Mouse (Mus musculus) neural tube, embryonic 12.5 days (tissue): ENCODE measurements around the gene Axin2. TPM values are rescaled to one million over a fixed set of nuclear protein-coding genes. Genes with fewer than 3 reads are reported as not detected.

Experiments
- ATAC-seq: fragments of 200-750 bp; cut with Nextera tagmentation; 2 replicates; pipeline ENCODE4 v1.8.0; 2017; ENCODE audit warnings: low read depth, mild to moderate bottlenecking, moderate TSS enrichment, moderate library complexity; ENCODE audit not compliant: low FRiP score
- H3K27ac ChIP-seq: fragments of 300-500 bp; sonication (generic); 2 replicates; pipeline ENCODE4 v1.5.1; 2016
- H3K27me3 ChIP-seq: fragments of 300-500 bp; sonication (generic); replicated peaks from 2 replicates; pipeline ENCODE4 v1.6.1; 2016; ENCODE audit warnings: mild to moderate bottlenecking
- H3K36me3 ChIP-seq: fragments of 300-500 bp; sonication (generic); 2 replicates; pipeline ENCODE4 v1.6.1; 2016; ENCODE audit warnings: mild to moderate bottlenecking
- H3K4me1 ChIP-seq: fragments of 300-500 bp; sonication (generic); 2 replicates; pipeline ENCODE4 v1.6.1; 2016
- H3K4me2 ChIP-seq: fragments of 300-500 bp; sonication (generic); replicated peaks from 2 replicates; pipeline ENCODE4 v1.6.1; 2016; ENCODE audit warnings: mild to moderate bottlenecking
- H3K4me3 ChIP-seq: fragments of 300-500 bp; sonication (generic); 2 replicates; pipeline ENCODE4 v1.5.1; 2016
- H3K9ac ChIP-seq: fragments of 300-500 bp; sonication (generic); 2 replicates; pipeline ENCODE4 v1.6.1; 2016; ENCODE audit warnings: mild to moderate bottlenecking
- H3K9me3 ChIP-seq: fragments of 300-500 bp; sonication (generic); 2 replicates; pipeline ENCODE4 v1.6.1; 2016; ENCODE audit warnings: mild to moderate bottlenecking
- WGBS: fragments of 180-500 bp; shearing (Covaris S2); methylation state at CpG from one replicate; pipeline ENCODE4 v1.1.7; 2016; 5-methylcytosine and 5-hydroxymethylcytosine counted together
- polyA plus RNA-seq: library from polyadenylated mRNA; unstranded; fragments of >200 nt; fragmentation: Nextera tagmentation; extraction: Ambion mirVana; gene quantifications from 2 replicates; pipeline ENCODE4 v1.2.1, GENCODE M21; 2016

The Axin2 gene
- polyA plus RNA-seq, 1 experiment from 2014 or later: 15.4 TPM

DNA sequence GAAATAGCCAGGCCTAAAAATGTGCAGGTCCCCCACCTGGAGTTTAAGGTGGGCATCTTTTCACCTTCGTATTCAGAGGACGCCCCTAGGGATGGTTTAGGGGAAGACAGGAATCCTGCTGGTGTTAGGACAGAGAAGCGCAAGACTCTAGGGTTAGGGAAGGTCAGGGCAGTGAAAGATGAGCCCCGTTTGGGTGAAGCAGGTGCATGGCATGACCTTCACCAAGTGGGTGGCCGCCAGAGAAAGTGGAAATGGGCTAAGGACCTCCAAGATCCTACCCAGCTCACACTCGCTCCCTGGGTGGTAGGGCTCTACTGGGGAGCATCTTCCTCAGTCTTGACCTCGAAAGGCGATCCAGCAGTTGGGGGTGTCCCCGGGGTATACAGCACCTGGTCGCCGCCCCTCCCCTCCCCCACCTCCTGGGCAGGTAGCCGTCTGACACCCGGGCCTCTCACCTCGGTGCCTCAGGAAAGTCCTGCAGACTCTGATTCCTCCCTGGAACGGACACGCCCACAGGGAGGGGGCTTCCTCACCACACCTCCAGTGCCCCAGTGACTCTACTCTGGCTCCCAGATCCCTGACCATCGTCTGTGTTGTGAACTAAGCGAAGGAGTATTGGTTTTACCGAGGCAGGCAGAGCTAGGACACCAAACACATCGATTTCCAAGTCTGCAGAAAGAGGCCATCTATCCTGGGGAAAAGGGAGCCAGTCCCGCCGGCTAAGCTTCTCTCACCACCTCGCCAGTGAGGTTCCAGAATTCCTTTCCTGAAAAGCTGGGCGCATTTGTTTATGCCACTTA lies 10.6 kb upstream of the Axin2 start:
- no peaks in the 10 kb centered on the region for H3K9me3 ChIP-seq
- H3K27ac ChIP-seq: no peak overlapping the region
- H3K4me3 ChIP-seq: peak overlapping the region; percentile 7; the same call in 1 of the 2 replicates
- no peak for ATAC-seq
- H3K4me1 ChIP-seq: peaks cover 15% of the 10 kb centered on the region; the same call in 1 of the 2 replicates
- 11% methylated on average over 24 of the region's 24 CpGs for WGBS
- peak overlapping the region; percentile 48 for H3K4me2 ChIP-seq
- peaks cover 6% of the 10 kb centered on the region; the same call in 1 of the 2 replicates for H3K27me3 ChIP-seq
- H3K9ac ChIP-seq: no peak overlapping the region
- no peaks in the 10 kb centered on the region for H3K36me3 ChIP-seq

DNA sequence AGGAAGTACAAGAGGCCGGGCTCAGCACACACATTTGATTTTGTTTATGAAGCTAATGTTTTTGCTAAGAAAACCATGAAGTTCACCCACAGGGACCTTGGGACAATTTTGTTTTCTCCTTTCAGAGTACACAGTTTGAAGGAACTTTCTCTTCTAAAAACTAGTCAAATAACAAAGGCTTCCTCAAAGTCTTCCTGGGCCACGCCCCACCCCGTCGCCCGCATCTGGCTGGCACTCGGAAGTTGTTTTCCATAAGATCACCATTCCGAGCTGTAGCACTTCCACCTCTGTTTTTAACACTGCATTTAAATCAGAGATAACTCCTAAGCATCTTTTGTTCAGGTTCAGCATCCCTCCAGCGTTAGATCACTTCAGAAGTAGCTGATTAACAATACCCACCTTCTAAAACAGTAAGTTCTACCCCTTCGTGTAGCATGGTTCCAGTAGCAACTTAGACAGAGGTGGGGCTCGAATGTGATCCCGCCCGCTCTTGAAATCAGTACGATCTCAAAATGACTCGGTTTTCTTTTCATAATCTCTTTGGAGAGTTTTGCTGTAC lies 9.7 kb upstream of the Axin2 start:
- Histone ChIP-seq H3K27ac (no peak overlapping the region), H3K9me3 (no peaks in the 10 kb centered on the region), H3K27me3 (peaks cover 6% of the 10 kb centered on the region; the same call in 1 of the 2 replicates), H3K4me3 (no peak overlapping the region), H3K9ac (no peak overlapping the region), H3K4me1 (peaks cover 15% of the 10 kb centered on the region; the same call in 1 of the 2 replicates), H3K36me3 (no peaks in the 10 kb centered on the region), H3K4me2 (peak overlapping the region; percentile 48; the same call in 1 of the 2 replicates)
- 12% methylated on average over 14 of the region's 14 CpGs for WGBS
- no peak for ATAC-seq

DNA sequence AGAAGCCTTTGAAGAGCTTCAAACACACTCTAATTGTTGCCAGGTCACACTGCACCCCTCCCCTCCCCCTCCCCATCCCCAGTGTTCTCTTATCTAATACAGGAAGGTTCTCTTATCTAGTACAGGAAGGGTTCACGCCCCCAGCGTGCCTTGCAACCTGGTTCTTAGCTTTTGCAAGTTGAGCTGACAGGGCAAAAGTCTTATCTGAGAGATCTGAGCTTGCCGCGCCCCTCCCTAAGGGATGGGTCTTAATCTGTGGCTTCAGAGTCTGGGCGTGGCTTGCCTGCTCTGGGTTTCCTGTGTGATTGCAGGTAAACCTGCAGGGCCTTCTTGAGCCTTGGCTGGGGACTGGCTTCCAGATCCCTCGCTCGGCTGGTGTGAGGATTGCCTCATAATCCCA lies 9.2 kb upstream of the Axin2 start:
- H3K4me3 ChIP-seq: no peak overlapping the region
- peaks cover 6% of the 10 kb centered on the region; the same call in 1 of the 2 replicates for H3K27me3 ChIP-seq
- H3K9me3 ChIP-seq: no peaks in the 10 kb centered on the region
- no peak overlapping the region for H3K27ac ChIP-seq
- H3K4me1 ChIP-seq: peaks cover 15% of the 10 kb centered on the region; the same call in 1 of the 2 replicates
- WGBS: 32% methylated on average over 7 of the region's 7 CpGs
- H3K9ac ChIP-seq: no peak overlapping the region
- H3K36me3 ChIP-seq: no peaks in the 10 kb centered on the region
- no peak overlapping the region for H3K4me2 ChIP-seq
- no peak for ATAC-seq

DNA sequence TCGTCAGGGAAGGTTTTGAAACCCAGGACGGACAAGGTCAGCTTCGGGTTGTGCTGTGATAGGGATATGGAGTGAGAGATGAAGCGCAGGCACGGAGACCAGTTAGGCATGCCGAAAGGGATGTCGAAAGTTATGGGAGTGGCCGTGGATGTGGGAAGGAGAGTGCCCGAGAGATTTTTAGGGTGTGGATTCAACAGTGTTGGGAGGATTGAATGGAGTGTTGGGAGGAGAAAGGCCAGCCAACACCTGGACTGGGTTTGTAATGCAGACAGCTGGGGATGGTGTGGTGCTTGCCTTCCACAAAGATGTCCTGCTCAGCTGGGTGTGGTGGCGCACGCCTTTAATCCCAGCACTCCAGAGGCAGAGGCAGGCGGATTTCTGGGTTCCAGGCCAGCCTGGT lies 8.0 kb upstream of the Axin2 start:
- no peak overlapping the region for H3K4me2 ChIP-seq
- no peak overlapping the region for H3K27ac ChIP-seq
- WGBS: 93% methylated on average over 12 of the region's 12 CpGs
- no peaks in the 10 kb centered on the region for H3K36me3 ChIP-seq
- peaks cover 10% of the 10 kb centered on the region; the same call in 1 of the 2 replicates for H3K4me1 ChIP-seq
- H3K9ac ChIP-seq: no peak overlapping the region
- 0 out of 2 replicates have a peak, but pooled peaks cover 7% of the 10 kb centered on the region for H3K9me3 ChIP-seq
- no peak for ATAC-seq
- no peak overlapping the region for H3K4me3 ChIP-seq
- H3K27me3 ChIP-seq: peaks cover 6% of the 10 kb centered on the region; the same call in 1 of the 2 replicates

DNA sequence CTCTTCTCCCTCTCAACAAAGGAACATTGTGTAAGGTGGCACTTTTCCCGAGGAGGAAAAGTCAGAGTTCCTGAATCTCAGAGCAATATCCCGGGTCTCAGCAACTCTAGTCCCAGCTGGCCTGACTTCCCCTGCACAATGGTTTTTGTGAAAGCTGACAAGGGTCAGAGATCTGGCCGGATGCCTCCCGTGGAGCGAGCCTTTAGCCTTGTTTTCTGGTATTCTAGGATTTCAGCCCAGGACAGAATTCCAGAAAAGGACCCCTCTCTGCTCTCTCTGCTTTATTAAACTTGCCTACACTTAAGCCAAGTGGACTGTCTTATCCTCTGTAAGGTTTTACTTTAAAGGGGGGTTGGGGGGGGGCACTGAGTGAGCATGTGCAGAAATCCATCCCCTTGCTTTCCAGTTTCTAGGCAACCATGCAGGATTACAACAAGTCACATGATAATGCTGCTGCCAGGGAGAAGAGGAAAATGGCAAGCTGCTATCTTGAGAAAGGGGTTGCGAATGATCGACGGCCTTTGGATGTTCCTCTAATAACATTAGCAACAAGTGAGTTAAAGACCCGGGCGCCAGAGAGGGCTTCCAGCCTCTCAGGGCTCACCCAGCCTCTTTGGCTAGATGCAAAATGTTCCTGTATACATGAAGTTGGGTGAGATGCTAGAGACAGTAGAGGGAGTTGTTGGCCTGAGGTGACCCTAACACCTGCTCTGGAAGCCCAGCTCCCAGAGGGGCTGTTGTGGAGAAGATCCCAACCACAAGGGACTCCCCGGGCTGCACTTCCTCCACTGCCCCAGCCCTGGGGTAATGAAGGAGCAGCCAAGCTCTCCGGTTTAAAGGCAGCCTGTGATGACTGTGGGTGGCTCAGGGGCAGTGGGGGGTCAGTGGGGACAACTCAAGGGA lies 2.5 kb upstream of the Axin2 start:
- no peak overlapping the region for H3K9ac ChIP-seq
- no peaks in the 10 kb centered on the region for H3K36me3 ChIP-seq
- peak overlapping the region; percentile 33 for H3K4me2 ChIP-seq
- no peak overlapping the region for H3K4me3 ChIP-seq
- no peak for ATAC-seq
- 0 out of 2 replicates have a peak, but pooled peaks cover 7% of the 10 kb centered on the region for H3K9me3 ChIP-seq
- no peaks in the 10 kb centered on the region for H3K27me3 ChIP-seq
- no peak overlapping the region for H3K27ac ChIP-seq
- H3K4me1 ChIP-seq: peaks cover 22% of the 10 kb centered on the region
- WGBS: 9% methylated on average over 12 of the region's 12 CpGs

DNA sequence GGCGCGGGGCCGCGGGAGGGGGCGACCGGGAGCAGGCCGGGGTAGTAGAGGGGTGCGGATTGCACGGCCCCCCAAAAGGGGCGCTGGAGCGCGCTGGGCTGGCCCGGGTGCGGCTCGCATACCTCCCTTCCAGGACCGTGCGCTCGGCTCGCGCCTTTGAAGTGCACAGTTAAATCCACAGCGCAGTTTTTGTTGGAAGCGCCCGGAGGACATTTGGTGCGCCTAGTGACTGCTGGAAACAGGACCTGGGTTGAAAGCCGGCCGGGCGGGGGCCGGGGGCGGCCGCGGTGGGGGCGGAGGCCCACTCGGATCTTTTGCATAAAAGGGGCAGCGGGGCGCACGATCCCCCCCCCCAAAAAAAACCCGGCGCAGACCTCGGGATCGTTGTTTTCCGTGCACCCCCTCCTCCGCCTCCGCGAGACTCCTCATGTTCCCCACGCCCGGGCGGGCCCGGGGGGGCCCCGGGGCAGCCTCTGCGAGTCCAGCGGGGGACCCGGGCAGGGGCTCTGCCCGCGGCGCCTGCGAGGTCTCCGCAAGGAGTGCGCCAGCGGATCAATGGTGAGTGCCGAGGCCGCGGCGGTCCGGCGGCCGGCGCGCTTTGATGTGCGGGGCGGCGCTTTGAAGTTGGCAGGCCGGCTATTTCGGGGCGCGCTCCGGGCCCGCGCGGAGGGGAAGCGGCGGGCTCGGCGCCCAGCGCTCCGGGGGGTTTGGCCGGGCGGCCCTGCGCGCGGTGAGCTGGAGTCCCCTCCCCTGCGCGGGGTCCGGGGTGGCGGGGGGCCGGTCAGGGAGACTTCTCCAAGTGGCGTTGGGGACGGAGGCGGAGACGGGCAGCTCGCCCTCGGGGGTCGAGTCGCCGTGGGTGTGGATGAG lies 722 bp downstream of the Axin2 start:
- under 1% methylated on average over 104 of the region's 104 CpGs for WGBS
- H3K4me1 ChIP-seq: peaks cover 53% of the 10 kb centered on the region

DNA sequence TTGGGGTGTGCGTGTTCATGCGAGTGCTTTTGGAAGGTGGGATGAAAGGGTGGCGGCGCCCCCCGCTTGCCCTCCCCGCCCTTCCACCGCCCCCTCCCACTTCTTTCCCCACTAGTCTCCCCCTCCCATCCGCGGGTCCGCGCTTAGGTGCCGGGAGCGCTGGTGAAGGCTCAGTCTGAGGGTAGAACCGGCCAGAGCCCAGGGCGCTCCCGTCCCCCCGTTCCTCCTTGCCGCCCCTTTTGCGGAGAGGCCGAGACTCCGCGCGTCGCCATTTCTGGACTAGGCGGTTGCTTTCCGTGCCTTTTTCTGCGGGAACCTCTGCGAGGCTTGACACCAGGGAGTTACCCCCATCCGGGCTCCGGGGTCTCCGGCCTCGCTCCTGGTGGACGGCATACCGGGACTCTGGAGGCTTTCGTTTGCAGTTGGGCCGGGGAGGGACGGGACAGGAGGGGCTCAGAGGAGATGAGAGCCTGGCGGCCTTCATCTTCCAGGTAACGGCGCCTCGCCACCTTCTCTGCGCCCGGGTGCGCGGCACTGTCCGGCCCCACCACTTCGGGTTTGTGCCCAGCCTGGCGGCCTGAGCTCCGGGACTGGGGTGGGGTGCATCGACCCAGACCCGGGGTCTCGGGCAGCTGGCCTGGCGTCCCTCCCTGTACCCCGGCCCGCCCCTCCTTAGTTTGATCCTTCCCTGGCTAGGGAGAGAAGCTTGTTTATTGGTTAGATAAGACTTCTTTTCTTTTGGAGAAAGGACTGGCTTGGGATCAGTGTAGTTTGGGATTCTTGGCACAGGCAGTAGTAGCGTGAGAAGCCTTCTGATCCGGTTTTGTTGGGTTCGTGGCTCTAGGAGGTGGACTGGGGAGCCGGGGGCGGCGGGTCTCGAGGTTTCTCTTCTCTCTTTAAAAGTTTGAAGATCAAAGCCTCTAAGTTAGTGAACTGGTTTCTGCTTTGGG lies 1.6 kb downstream of the Axin2 start:
- peak overlapping the region; percentile 91 for H3K9ac ChIP-seq
- peaks cover 61% of the 10 kb centered on the region for H3K4me1 ChIP-seq
- peak overlapping the region; percentile 99 for H3K27ac ChIP-seq
- H3K36me3 ChIP-seq: no peaks in the 10 kb centered on the region; the same call in 1 of the 2 replicates
- H3K4me3 ChIP-seq: peak overlapping the region; percentile 94
- WGBS: 1% methylated on average over 61 of the region's 62 CpGs
- 0 out of 2 replicates have a peak, but pooled peaks cover 2% of the 10 kb centered on the region for H3K9me3 ChIP-seq
- H3K4me2 ChIP-seq: peak overlapping the region; percentile 93
- ATAC-seq: peak; percentile 11
- no peaks in the 10 kb centered on the region for H3K27me3 ChIP-seq

More for the DNA sequence above, 722 bp downstream of the Axin2 start:
- Histone ChIP-seq H3K27ac (peak overlapping the region; percentile 99), H3K36me3 (no peaks in the 10 kb centered on the region), H3K9me3 (0 out of 2 replicates have a peak, but pooled peaks cover 7% of the 10 kb centered on the region), H3K27me3 (no peaks in the 10 kb centered on the region), H3K4me3 (peak overlapping the region; percentile 94), H3K9ac (peak overlapping the region; percentile 91), H3K4me2 (peak overlapping the region; percentile 93)
- ATAC-seq: peak; percentile 81

DNA sequence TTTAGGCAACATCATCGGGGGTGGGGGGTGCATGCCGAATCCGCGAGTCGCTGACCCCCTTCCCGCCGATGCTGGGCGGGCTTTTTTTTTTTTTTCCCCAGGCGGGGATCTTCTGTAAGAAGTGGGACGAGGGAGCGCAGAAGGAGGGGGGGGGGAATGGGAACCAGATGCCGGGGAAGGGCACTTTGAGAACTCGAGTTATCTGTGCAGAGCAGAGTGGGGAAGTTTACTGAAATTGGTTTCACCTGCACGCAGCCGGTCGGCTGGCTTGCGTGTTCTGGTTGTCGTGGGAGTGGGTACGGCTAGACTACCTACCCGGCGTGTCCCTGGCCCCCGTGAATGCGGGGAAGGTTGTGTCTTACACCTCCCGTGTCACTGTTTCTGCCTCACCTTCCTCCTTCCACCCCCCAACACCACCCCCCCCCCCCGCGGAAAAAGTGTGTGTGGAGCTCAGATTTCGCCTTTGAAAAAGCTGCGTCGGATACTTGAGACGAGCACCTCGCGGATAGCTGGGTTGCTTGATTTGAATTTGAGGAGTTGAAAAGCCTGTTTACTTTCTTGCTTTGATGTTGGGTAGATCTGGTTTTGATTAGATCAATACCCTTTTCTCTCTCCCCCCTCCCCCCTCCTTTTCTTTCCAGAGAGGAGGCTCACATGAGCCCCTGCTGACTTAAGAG lies 2.5 kb downstream of the Axin2 start:
- under 1% methylated on average over 31 of the region's 32 CpGs for WGBS
- H3K4me3 ChIP-seq: peak overlapping the region; percentile 94

DNA sequence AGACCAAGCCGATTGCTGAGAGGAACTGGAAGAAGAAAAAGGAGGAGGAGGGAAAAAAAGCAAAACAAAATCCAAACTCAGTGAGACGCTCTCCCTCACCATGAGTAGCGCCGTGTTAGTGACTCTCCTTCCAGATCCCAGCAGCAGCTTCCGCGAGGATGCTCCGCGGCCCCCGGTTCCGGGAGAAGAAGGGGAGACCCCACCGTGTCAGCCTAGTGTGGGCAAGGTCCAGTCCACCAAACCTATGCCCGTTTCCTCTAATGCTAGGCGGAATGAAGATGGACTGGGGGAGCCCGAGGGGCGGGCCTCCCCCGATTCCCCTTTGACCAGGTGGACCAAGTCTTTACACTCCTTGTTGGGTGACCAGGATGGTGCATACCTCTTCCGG lies 3.0 kb downstream of the Axin2 start:
- Histone ChIP-seq H3K4me2 (peak overlapping the region; percentile 93), H3K36me3 (no peaks in the 10 kb centered on the region; the same call in 1 of the 2 replicates), H3K4me1 (peaks cover 66% of the 10 kb centered on the region), H3K9ac (peak overlapping the region; percentile 91), H3K27me3 (no peaks in the 10 kb centered on the region), H3K27ac (no peak overlapping the region), H3K9me3 (no peaks in the 10 kb centered on the region), H3K4me3 (peak overlapping the region; percentile 94)
- ATAC-seq: no peak
- under 1% methylated on average over 17 of the region's 17 CpGs for WGBS

More for the DNA sequence above, 2.5 kb downstream of the Axin2 start:
- peak overlapping the region; percentile 93 for H3K4me2 ChIP-seq
- peaks cover 66% of the 10 kb centered on the region for H3K4me1 ChIP-seq
- peak overlapping the region; percentile 91 for H3K9ac ChIP-seq
- H3K9me3 ChIP-seq: no peaks in the 10 kb centered on the region
- ATAC-seq: no peak
- no peaks in the 10 kb centered on the region; the same call in 1 of the 2 replicates for H3K36me3 ChIP-seq
- H3K27me3 ChIP-seq: no peaks in the 10 kb centered on the region
- no peak overlapping the region for H3K27ac ChIP-seq

DNA sequence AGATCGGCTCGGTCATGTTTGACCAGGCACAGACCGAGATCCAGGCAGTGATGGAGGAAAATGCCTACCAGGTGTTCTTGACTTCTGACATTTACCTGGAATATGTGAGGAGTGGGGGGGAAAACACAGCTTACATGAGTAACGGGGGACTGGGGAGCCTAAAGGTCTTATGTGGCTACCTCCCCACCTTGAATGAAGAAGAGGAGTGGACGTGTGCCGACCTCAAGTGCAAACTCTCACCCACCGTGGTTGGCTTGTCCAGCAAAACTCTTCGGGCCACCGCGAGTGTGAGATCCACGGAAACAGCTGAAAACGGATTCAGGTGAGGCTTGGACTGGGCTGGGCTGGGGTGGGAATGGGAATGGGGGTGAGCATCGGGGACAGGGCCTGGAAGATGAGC lies 3.6 kb downstream of the Axin2 start:
- ATAC-seq: no peak
- Histone ChIP-seq H3K36me3 (no peaks in the 10 kb centered on the region; the same call in 1 of the 2 replicates), H3K4me1 (peaks cover 67% of the 10 kb centered on the region), H3K9me3 (no peaks in the 10 kb centered on the region), H3K9ac (peak overlapping the region; percentile 91), H3K4me3 (peak overlapping the region; percentile 94), H3K27ac (no peak overlapping the region), H3K27me3 (no peaks in the 10 kb centered on the region), H3K4me2 (peak overlapping the region; percentile 93)
- 9% methylated on average over 13 of the region's 13 CpGs for WGBS
